Mouse (Mus musculus) lung, adult 2 months (tissue): ENCODE results near the gene E030025P04Rik. TPM values are rescaled to one million over a fixed set of nuclear protein-coding genes. Genes with fewer than 3 reads are reported as not detected.

ENCODE experiments used
- DNase-seq: peaks from one replicate; pipeline ENCODE4 v3.0.0; 2022
- H3K4me1 ChIP-seq: fragments of 200-500 bp; 2 replicates; pipeline ENCODE4 v1.6.1; 2011; ENCODE audit warnings: low read length; ENCODE audit not compliant: control insufficient read depth, insufficient read depth
- H3K4me3 ChIP-seq: fragments of 200-500 bp; replicated peaks from 2 replicates; pipeline ENCODE3; 2011; ENCODE audit warnings: low read depth, mild to moderate bottlenecking, control low read depth, low read length; ENCODE audit errors: extremely low read depth
- CTCF ChIP-seq: fragments of 200-500 bp; IDR thresholded peaks from 2 replicates; pipeline ENCODE4 v1.5.1; 2011; ENCODE audit warnings: mild to moderate bottlenecking, low read length, control low read depth; ENCODE audit not compliant: insufficient read depth
- POLR2A ChIP-seq: fragments of 200-500 bp; IDR thresholded peaks from 2 replicates; pipeline ENCODE4 v1.6.1; 2011; ENCODE audit warnings: low read depth, mild to moderate bottlenecking, control low read depth, low read length, borderline replicate concordance; ENCODE audit errors: extremely low read depth
- WGBS: fragments of 180-500 bp; shearing (Covaris S2); methylation state at CpG from one replicate; pipeline ENCODE4 v1.1.7; 2018; 5-methylcytosine and 5-hydroxymethylcytosine counted together
- polyA plus RNA-seq: library from polyadenylated mRNA; depleted of rRNA; stranded (reverse); fragments of >200 nt; gene quantifications from 2 replicates; pipeline ENCODE4 v1.2.3, GENCODE M21; 2012

Gene E030025P04Rik
- polyA plus RNA-seq, 1 experiment, result 0.11 TPM

- 57% methylated on average over 5 of the region's 5 CpGs for WGBS
- no peak for TF ChIP-seq CTCF
- TF ChIP-seq POLR2A, result no peak
- Histone ChIP-seq H3K4me1 (no peaks in the 10 kb centered on the region), H3K4me3 (no peak overlapping the region)
- DNase-seq, result no peak
Observed at GRCm38 (mm10) chr11:109157694-109158093, 13.5 kb upstream of the E030025P04Rik start.

- 43% methylated on average over 7 of the region's 7 CpGs for WGBS
- H3K4me3 ChIP-seq, result no peak overlapping the region
- no peak for DNase-seq
- TF ChIP-seq POLR2A (no peak), CTCF (no peak)
- H3K4me1 ChIP-seq, result 0 out of 2 replicates have a peak, but pooled peaks cover 4% of the 10 kb centered on the region
Observed at GRCm38 (mm10) chr11:109144890-109145341, 747 bp upstream of the E030025P04Rik start.

- 29% methylated on average over 7 of the region's 7 CpGs for WGBS
- H3K4me3 ChIP-seq, result no peak overlapping the region
- H3K4me1 ChIP-seq, result peaks cover 3% of the 10 kb centered on the region; the same call in 1 of the 2 replicates
- TF ChIP-seq POLR2A (no peak), CTCF (no peak)
- DNase-seq, result no peak
Observed at GRCm38 (mm10) chr11:109126482-109126881, 17.7 kb downstream of the E030025P04Rik start.

- DNase-seq, result no peak
- TF ChIP-seq CTCF (no peak), POLR2A (no peak)
- no peak overlapping the region for H3K4me3 ChIP-seq
- peaks cover 3% of the 10 kb centered on the region; the same call in 1 of the 2 replicates for H3K4me1 ChIP-seq
- WGBS, result 61% methylated on average over 5 of the region's 5 CpGs
Observed at GRCm38 (mm10) chr11:109125451-109125850, 18.7 kb downstream of the E030025P04Rik start.

GRCm38 (mm10) chr11:109124284-109124683, 19.9 kb downstream of the E030025P04Rik start:
- Histone ChIP-seq H3K4me3 (no peak overlapping the region), H3K4me1 (peaks cover 3% of the 10 kb centered on the region; the same call in 1 of the 2 replicates)
- TF ChIP-seq POLR2A (no peak), CTCF (peak; percentile 31; the same call in 1 of the 2 replicates)
- no peak for DNase-seq
- 68% methylated on average over 3 of the region's 3 CpGs for WGBS

- Histone ChIP-seq H3K4me3 (no peak overlapping the region), H3K4me1 (no peaks in the 10 kb centered on the region)
- DNase-seq, result no peak
- 74% methylated on average over 11 of the region's 11 CpGs for WGBS
- TF ChIP-seq CTCF (no peak), POLR2A (no peak)
Observed at GRCm38 (mm10) chr11:109109826-109110346, 34.3 kb downstream of the E030025P04Rik start.

GRCm38 (mm10) chr11:109109056-109109455, 35.1 kb downstream of the E030025P04Rik start:
- TF ChIP-seq POLR2A (no peak), CTCF (no peak)
- no peak for DNase-seq
- Histone ChIP-seq H3K4me3 (no peak overlapping the region), H3K4me1 (no peaks in the 10 kb centered on the region)

GRCm38 (mm10) chr11:109107518-109108205, 36.5 kb downstream of the E030025P04Rik start:
- 78% methylated on average over 11 of the region's 11 CpGs for WGBS

GRCm38 (mm10) chr11:109106751-109107150, 37.4 kb downstream of the E030025P04Rik start:
- no peak for DNase-seq
- no peak overlapping the region for H3K4me3 ChIP-seq
- H3K4me1 ChIP-seq, result no peaks in the 10 kb centered on the region
- no peak for TF ChIP-seq POLR2A
- TF ChIP-seq CTCF, result no peak
- WGBS, result 68% methylated on average over 8 of the region's 8 CpGs

More at GRCm38 (mm10) chr11:109107518-109108205, 36.5 kb downstream of the E030025P04Rik start:
- Histone ChIP-seq H3K4me1 (no peaks in the 10 kb centered on the region), H3K4me3 (no peak overlapping the region)
- no peak for TF ChIP-seq POLR2A
- TF ChIP-seq CTCF, result no peak
- no peak for DNase-seq

- Histone ChIP-seq H3K4me3 (no peak overlapping the region), H3K4me1 (no peaks in the 10 kb centered on the region)
- DNase-seq, result no peak
- TF ChIP-seq CTCF (no peak), POLR2A (no peak)
- WGBS, result 49% methylated on average over 5 of the region's 5 CpGs
Observed at GRCm38 (mm10) chr11:109106181-109106580, 38.0 kb downstream of the E030025P04Rik start.
